Mouse (Mus musculus): ENCODE results near the gene Nt5c3. TPM values are rescaled to one million over a fixed set of nuclear protein-coding genes. Genes with fewer than 3 reads are reported as not detected.
"Not testable (repeated sequence)": the region's sequence is repeated elsewhere in the genome, so short reads cannot be mapped to it uniquely, and the experiment has no call there.

Nt5c3 gene
- polyA plus RNA-seq, 1 experiment from 2014 or later = 161 TPM

DNA sequence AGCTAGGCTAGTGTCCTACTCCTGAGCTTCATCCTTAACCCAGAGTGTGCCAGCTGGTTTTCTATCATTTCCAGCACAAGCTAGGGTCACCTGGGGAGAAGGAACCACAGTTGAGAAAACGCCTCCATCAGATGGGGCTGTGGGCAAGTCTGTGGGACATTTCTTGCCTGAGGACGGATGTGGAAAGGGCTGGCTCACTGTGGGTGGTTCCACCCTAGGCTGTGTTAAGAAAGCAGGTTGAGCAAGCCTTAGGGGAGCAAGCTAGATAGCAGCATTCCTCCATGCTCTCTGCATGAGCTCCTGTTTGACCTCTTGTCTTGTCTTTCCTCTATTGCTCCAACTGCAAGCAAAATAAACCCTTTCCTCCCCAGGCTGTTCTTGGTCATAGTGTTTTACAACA lies 33.0 kb downstream of the Nt5c3 start:
- no peak overlapping the region for H3K4me2 ChIP-seq (ENCODE audit: low read length)
- peaks cover 17% of the 10 kb centered on the region for H3K36me3 ChIP-seq (ENCODE audit: control insufficient read depth, insufficient read depth, low read length)
- H3K27ac ChIP-seq (ENCODE audit: low read depth, low read length) = no peak overlapping the region
- no peak for ATAC-seq
- H3K4me3 ChIP-seq (ENCODE audit: low read length) = no peak overlapping the region
- H3K9ac ChIP-seq (ENCODE audit: low read depth, low read length) = no peak overlapping the region
- H3K27me3 ChIP-seq (replicated peaks; ENCODE audit: control insufficient read depth, insufficient read depth, low read length) = no peaks in the 10 kb centered on the region
- H3K4me1 ChIP-seq (ENCODE audit: control insufficient read depth, insufficient read depth, low read depth, low read length) = no peaks in the 10 kb centered on the region
- 92% methylated on average over 2 of the region's 2 CpGs for WGBS
- H3K9me3 ChIP-seq (ENCODE audit: control insufficient read depth, low read length) = no peaks in the 10 kb centered on the region

DNA sequence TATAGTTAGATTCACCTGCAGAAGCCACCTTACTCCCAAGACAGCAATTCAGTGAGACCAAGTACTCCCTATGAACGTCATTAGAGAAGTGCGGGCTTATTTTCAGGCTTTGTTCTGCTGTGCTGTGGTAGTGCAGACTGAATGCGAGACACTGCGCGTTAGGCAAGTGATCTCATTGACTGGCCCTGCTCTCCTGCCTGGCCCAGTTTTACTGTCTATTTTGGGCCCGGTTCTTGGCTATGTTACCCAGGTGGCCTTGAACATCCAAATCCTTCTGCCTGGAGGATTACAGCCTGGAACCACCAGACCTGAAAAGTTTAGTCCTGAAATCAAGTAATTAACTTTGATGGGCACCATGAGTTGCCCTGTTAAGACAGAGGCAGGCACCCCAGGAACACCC lies 35.2 kb downstream of the Nt5c3 start:
- H3K36me3 ChIP-seq (ENCODE audit: control insufficient read depth, insufficient read depth, low read length) = peaks cover 22% of the 10 kb centered on the region
- H3K27ac ChIP-seq (ENCODE audit: low read depth, low read length) = no peak overlapping the region
- no peak for ATAC-seq
- H3K4me2 ChIP-seq (ENCODE audit: low read length) = no peak overlapping the region
- H3K4me1 ChIP-seq (ENCODE audit: control insufficient read depth, insufficient read depth, low read depth, low read length) = no peaks in the 10 kb centered on the region
- 94% methylated on average over 6 of the region's 6 CpGs for WGBS
- no peak overlapping the region for H3K4me3 ChIP-seq (ENCODE audit: low read length)
- no peaks in the 10 kb centered on the region for H3K9me3 ChIP-seq (ENCODE audit: control insufficient read depth, low read length)
- H3K27me3 ChIP-seq (replicated peaks; ENCODE audit: control insufficient read depth, insufficient read depth, low read length) = no peaks in the 10 kb centered on the region
- H3K9ac ChIP-seq (ENCODE audit: low read depth, low read length) = no peak overlapping the region

DNA sequence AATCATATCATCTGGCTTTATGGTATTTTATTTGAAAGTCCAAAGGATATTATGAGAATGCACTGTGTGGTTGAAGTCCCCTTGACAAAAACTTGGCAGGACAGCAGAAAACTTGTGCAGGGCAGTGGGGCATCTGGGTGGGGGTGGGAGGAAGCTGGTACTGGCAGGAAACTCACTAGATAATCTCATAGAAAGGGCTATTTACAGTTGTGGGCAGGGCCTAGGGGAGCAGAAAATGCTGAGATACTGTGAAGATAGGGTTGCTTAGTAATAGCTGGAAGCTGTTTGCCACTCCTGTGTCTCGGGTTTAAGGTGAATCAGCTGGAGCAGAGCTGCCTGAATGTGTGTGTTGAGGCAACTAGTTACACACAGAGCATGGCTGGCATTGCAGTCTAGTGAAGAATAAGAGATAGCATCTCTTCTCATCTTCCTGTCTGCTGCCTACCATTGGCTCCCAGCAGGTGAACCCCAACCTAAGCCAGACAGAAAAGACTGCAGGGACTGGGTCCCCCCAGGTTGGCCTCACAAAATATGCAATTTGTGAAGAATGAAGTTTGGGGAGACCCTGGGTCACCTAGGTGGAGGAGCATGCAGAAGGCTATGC lies 44.3 kb downstream of the Nt5c3 start:
- WGBS = 89% methylated on average over 1 of the region's 1 CpGs
- H3K4me3 ChIP-seq (ENCODE audit: low read length) = no peak overlapping the region
- no peaks in the 10 kb centered on the region for H3K4me1 ChIP-seq (ENCODE audit: control insufficient read depth, insufficient read depth, low read depth, low read length)
- peaks cover 24% of the 10 kb centered on the region for H3K36me3 ChIP-seq (ENCODE audit: control insufficient read depth, insufficient read depth, low read length)
- ATAC-seq = no peak
- H3K9ac ChIP-seq (ENCODE audit: low read depth, low read length) = no peak overlapping the region
- H3K27ac ChIP-seq (ENCODE audit: low read depth, low read length) = no peak overlapping the region
- no peak overlapping the region for H3K4me2 ChIP-seq (ENCODE audit: low read length)
- no peaks in the 10 kb centered on the region for H3K27me3 ChIP-seq (replicated peaks; ENCODE audit: control insufficient read depth, insufficient read depth, low read length)
- no peaks in the 10 kb centered on the region for H3K9me3 ChIP-seq (ENCODE audit: control insufficient read depth, low read length)

DNA sequence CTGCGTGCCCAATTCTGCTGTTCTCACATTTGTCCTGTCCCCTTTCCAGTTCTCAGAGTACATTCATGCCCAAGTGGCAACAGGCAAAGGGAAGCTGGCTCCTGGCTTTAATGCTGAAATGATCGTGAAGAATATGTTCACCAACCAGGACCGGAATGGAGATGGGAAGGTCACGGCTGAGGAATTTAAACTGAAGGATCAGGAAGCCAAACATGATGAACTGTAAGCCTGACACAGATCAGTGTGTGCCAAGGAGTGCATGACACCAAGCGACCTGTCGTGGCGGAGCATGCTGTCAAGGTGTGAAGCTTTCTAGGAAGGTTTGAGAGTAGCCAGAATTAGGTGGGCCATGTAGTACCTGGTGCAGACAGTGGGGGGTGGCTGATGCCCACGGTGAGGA lies 45.7 kb downstream of the Nt5c3 start:
- no peak overlapping the region for H3K27ac ChIP-seq (ENCODE audit: low read depth, low read length)

DNA sequence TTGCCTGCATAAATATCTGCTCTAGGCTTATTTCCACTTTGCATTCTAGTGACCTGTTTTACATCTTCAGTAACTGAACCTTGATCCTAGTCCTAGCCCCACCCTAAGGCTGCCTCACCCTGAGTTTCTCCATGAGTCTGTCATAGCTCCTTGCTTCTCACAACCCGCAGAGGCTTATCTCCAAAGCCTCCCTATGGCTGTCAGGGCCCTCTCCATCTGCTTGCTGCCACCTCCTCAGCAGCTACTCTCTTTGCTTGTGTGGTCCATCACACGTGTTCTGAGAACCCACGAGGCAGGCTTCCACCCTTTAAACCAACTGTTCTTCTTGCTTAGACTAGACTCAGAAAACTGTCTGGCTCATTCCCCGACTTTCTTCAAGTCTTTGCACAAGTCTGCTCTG lies 46.9 kb downstream of the Nt5c3 start:
- WGBS = 88% methylated on average over 4 of the region's 4 CpGs
- ATAC-seq = no peak
- no peaks in the 10 kb centered on the region for H3K4me1 ChIP-seq (ENCODE audit: control insufficient read depth, insufficient read depth, low read depth, low read length)

More for the DNA sequence above, 45.7 kb downstream of the Nt5c3 start:
- no peak for ATAC-seq
- peaks cover 14% of the 10 kb centered on the region for H3K36me3 ChIP-seq (ENCODE audit: control insufficient read depth, insufficient read depth, low read length)
- H3K4me1 ChIP-seq (ENCODE audit: control insufficient read depth, insufficient read depth, low read depth, low read length) = no peaks in the 10 kb centered on the region
- no peak overlapping the region for H3K9ac ChIP-seq (ENCODE audit: low read depth, low read length)
- no peak overlapping the region for H3K4me2 ChIP-seq (ENCODE audit: low read length)
- WGBS = 95% methylated on average over 8 of the region's 8 CpGs
- H3K27me3 ChIP-seq (replicated peaks; ENCODE audit: control insufficient read depth, insufficient read depth, low read length) = no peaks in the 10 kb centered on the region
- no peaks in the 10 kb centered on the region for H3K9me3 ChIP-seq (ENCODE audit: control insufficient read depth, low read length)
- no peak overlapping the region for H3K4me3 ChIP-seq (ENCODE audit: low read length)

DNA sequence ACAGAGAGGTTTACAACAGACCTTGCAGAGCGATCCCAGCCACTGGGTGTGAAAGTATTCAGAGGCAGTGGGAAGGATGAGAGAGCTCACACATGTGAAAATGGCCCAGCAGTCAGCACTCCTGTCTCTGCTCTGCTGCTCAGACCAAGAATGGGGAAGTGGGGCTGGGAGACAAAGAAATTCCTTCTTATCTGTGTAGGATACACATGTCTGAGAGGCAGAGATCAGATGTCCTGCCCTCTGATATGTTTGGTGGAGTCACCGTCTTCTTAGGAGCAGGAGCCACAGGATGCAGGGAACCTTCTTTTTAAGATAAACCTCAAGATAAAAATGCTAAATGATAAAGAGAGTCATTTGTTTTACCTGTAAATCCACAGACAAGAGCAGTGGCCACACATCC lies 53.7 kb downstream of the Nt5c3 start:
- Histone ChIP-seq H3K9me3 (ENCODE audit: control insufficient read depth, low read length) (no peaks in the 10 kb centered on the region), H3K4me1 (ENCODE audit: control insufficient read depth, insufficient read depth, low read depth, low read length) (no peaks in the 10 kb centered on the region), H3K4me2 (ENCODE audit: low read length) (no peak overlapping the region), H3K4me3 (ENCODE audit: low read length) (no peak overlapping the region), H3K9ac (ENCODE audit: low read depth, low read length) (no peak overlapping the region), H3K27ac (ENCODE audit: low read depth, low read length) (no peak overlapping the region), H3K27me3 (replicated peaks; ENCODE audit: control insufficient read depth, insufficient read depth, low read length) (no peaks in the 10 kb centered on the region), H3K36me3 (ENCODE audit: control insufficient read depth, insufficient read depth, low read length) (no peaks in the 10 kb centered on the region)
- 91% methylated on average over 2 of the region's 2 CpGs for WGBS
- ATAC-seq = no peak

More for the DNA sequence above, 46.9 kb downstream of the Nt5c3 start:
- Histone ChIP-seq H3K9me3 (ENCODE audit: control insufficient read depth, low read length) (no peaks in the 10 kb centered on the region), H3K27ac (ENCODE audit: low read depth, low read length) (no peak overlapping the region), H3K27me3 (replicated peaks; ENCODE audit: control insufficient read depth, insufficient read depth, low read length) (no peaks in the 10 kb centered on the region), H3K9ac (ENCODE audit: low read depth, low read length) (no peak overlapping the region), H3K36me3 (ENCODE audit: control insufficient read depth, insufficient read depth, low read length) (peaks cover 6% of the 10 kb centered on the region), H3K4me3 (ENCODE audit: low read length) (no peak overlapping the region), H3K4me2 (ENCODE audit: low read length) (no peak overlapping the region)

DNA sequence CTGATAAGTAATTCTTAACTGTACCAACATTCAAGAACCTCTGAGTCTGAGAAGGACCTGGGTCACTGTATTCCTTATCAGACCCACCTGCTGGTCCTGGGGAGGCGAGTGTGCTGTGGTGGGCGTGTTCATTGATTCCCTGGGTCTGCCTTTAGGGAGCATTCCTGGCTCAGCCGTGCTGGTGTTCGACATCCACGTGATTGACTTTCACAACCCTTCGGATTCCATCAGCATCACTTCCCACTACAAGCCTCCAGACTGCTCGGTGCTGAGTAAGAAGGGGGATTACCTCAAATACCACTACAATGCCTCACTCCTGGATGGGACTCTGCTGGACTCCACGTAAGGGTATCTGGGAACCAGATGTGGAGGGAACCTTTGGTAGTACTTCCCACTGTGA lies 55.2 kb downstream of the Nt5c3 start:
- no peaks in the 10 kb centered on the region for H3K4me1 ChIP-seq (ENCODE audit: control insufficient read depth, insufficient read depth, low read depth, low read length)
- H3K9me3 ChIP-seq (ENCODE audit: control insufficient read depth, low read length) = no peaks in the 10 kb centered on the region
- ATAC-seq = no peak
- no peak overlapping the region for H3K27ac ChIP-seq (ENCODE audit: low read depth, low read length)
- no peaks in the 10 kb centered on the region for H3K27me3 ChIP-seq (replicated peaks; ENCODE audit: control insufficient read depth, insufficient read depth, low read length)
- H3K4me3 ChIP-seq (ENCODE audit: low read length) = no peak overlapping the region
- H3K4me2 ChIP-seq (ENCODE audit: low read length) = no peak overlapping the region
- no peak overlapping the region for H3K9ac ChIP-seq (ENCODE audit: low read depth, low read length)
- no peaks in the 10 kb centered on the region for H3K36me3 ChIP-seq (ENCODE audit: control insufficient read depth, insufficient read depth, low read length)
- WGBS = 78% methylated on average over 8 of the region's 8 CpGs

DNA sequence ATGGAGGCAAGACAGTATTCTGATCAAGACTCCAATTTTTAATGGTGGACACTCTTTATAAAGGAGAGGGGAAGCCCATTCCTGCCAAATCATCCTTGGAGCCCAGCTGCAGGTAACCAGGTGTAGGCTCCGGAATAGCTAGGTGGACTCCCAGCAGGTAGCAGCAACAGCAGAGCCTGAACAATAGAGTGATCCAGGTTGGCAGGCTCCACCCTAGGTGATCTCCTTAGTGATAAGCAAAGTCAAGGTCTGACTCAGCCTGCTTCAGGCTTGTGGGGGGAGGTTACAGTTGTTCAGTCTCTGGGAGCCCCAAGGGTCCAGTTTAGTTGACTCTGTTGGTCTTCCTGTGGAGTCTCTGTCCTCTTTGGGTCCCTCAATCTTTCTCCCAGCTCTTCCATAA lies 56.8 kb downstream of the Nt5c3 start:
- H3K4me3 ChIP-seq (ENCODE audit: low read length); H3K36me3 ChIP-seq (ENCODE audit: control insufficient read depth, insufficient read depth, low read length); H3K9ac ChIP-seq (ENCODE audit: low read depth, low read length); H3K9me3 ChIP-seq (ENCODE audit: control insufficient read depth, low read length); H3K27me3 ChIP-seq (replicated peaks; ENCODE audit: control insufficient read depth, insufficient read depth, low read length); H3K4me1 ChIP-seq (ENCODE audit: control insufficient read depth, insufficient read depth, low read depth, low read length); H3K27ac ChIP-seq (ENCODE audit: low read depth, low read length); H3K4me2 ChIP-seq (ENCODE audit: low read length); ATAC-seq: not testable (repeated sequence)
- 90% methylated on average over 1 of the region's 1 CpGs for WGBS

DNA sequence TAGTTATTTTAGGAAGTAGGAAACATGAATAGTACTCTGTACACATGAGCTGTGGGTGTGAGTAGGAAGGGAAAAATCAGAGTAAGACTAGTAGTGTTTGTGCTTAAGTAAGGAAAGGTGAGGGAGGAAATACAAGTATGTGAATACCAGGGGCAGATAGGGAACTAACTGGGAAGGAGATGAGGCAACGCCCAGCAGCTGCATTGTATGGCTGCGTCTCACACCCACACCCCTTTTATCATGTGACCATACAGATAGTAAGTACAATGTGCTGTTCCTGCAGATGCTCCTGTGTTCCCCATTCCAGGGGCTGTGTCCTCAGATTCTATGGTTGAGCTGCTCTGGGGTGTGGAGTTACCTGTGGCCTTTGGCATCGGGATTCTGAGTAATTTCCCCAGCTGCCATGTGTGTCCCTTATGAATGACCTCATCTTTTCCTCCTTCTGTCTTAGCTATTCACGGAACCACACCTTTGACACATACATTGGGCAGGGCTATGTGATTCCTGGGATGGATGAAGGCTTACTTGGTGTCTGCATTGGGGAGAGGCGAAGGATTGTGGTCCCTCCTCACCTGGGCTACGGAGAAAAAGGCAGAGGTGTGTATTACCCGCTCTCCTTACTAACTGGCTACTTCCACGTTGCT lies 63.4 kb downstream of the Nt5c3 start:
- WGBS = 90% methylated on average over 8 of the region's 8 CpGs
- no peak overlapping the region for H3K4me3 ChIP-seq (ENCODE audit: low read length)
- no peaks in the 10 kb centered on the region for H3K9me3 ChIP-seq (ENCODE audit: control insufficient read depth, low read length)
- peaks cover 3% of the 10 kb centered on the region; the same call in 1 of the 2 replicates for H3K36me3 ChIP-seq (ENCODE audit: control insufficient read depth, insufficient read depth, low read length)
- H3K4me2 ChIP-seq (ENCODE audit: low read length) = no peak overlapping the region
- no peak overlapping the region for H3K9ac ChIP-seq (ENCODE audit: low read depth, low read length)
- no peak overlapping the region for H3K27ac ChIP-seq (ENCODE audit: low read depth, low read length)
- H3K4me1 ChIP-seq (ENCODE audit: control insufficient read depth, insufficient read depth, low read depth, low read length) = no peaks in the 10 kb centered on the region
- ATAC-seq = no peak
- H3K27me3 ChIP-seq (replicated peaks; ENCODE audit: control insufficient read depth, insufficient read depth, low read length) = no peaks in the 10 kb centered on the region

Measured in hindbrain, embryonic 16.5 days (tissue).